Mouse (Mus musculus) stomach, embryonic 14.5 days (tissue): Measurements from ENCODE around the gene Ptbp3. TPM values are rescaled to one million over a fixed set of nuclear protein-coding genes. Genes with fewer than 3 reads are reported as not detected.
A peak's percentile ranks its signal among the peaks of the same experiment; 100 is the strongest.

Experiments
- ATAC-seq: fragments of 200-750 bp; cut with Nextera tagmentation; 2 replicates; pipeline ENCODE4 v1.8.0; 2017; ENCODE audit warnings: low read depth, moderate TSS enrichment; ENCODE audit not compliant: insufficient number of reproducible peaks, insufficient read depth, low FRiP score
- H3K27ac ChIP-seq: fragments of 300-500 bp; sonication (generic); 2 replicates; pipeline ENCODE4 v1.5.1; 2014; ENCODE audit warnings: mild to moderate bottlenecking, low read length, moderate library complexity, mixed read lengths
- H3K27me3 ChIP-seq: fragments of 300-500 bp; sonication (generic); 2 replicates; pipeline ENCODE4 v1.6.1; 2014; ENCODE audit warnings: low read length, control low read depth, mixed read lengths; ENCODE audit not compliant: control insufficient read depth, insufficient read depth
- H3K36me3 ChIP-seq: fragments of 300-500 bp; sonication (generic); 2 replicates; pipeline ENCODE4 v1.6.1; 2014; ENCODE audit warnings: mild to moderate bottlenecking, control low read depth, low read length, moderate library complexity, mixed read lengths; ENCODE audit not compliant: control insufficient read depth, insufficient read depth
- H3K4me1 ChIP-seq: fragments of 300-500 bp; sonication (generic); 2 replicates; pipeline ENCODE4 v1.6.1; 2014; ENCODE audit warnings: low read length, control low read depth, mixed read lengths; ENCODE audit not compliant: control insufficient read depth, insufficient read depth
- H3K4me2 ChIP-seq: fragments of 300-500 bp; sonication (generic); replicated peaks from 2 replicates; pipeline ENCODE4 v1.6.1; 2014; ENCODE audit warnings: low read depth, low read length, control low read depth
- H3K4me3 ChIP-seq: fragments of 300-500 bp; sonication (generic); 2 replicates; pipeline ENCODE4 v1.5.1; 2014; ENCODE audit warnings: low read depth, low read length, control low read depth
- H3K9ac ChIP-seq: fragments of 300-500 bp; sonication (generic); replicated peaks from 2 replicates; pipeline ENCODE4 v1.6.1; 2014; ENCODE audit warnings: low read depth, mild to moderate bottlenecking, control low read depth, low read length, moderate library complexity, mixed read lengths
- H3K9me3 ChIP-seq: fragments of 300-500 bp; sonication (generic); 2 replicates; pipeline ENCODE4 v1.6.1; 2016; ENCODE audit warnings: low read depth, low read length, control low read depth; ENCODE audit not compliant: control insufficient read depth
- WGBS: fragments of 180-500 bp; shearing (Covaris S2); extraction: QIAGEN DNeasy Blood & Tissue Kit; methylation state at CpG from one replicate; pipeline ENCODE4 v1.1.7; 2014; 5-methylcytosine and 5-hydroxymethylcytosine counted together
- polyA plus RNA-seq: library from polyadenylated mRNA; unstranded; fragments of >200 nt; fragmentation: Nextera tagmentation; extraction: Ambion mirVana; gene quantifications from 2 replicates; pipeline ENCODE4 v1.2.1, GENCODE M21; 2014

The Ptbp3 gene
- polyA plus RNA-seq = 71.1 and 76.0 TPM in 2 replicates

- Histone ChIP-seq H3K4me1 (peaks cover 15% of the 10 kb centered on the region), H3K27me3 (no peaks in the 10 kb centered on the region), H3K36me3 (no peaks in the 10 kb centered on the region), H3K9me3 (no peaks in the 10 kb centered on the region), H3K27ac (peak within 1 kb of the TSS; percentile 98), H3K9ac (peak within 1 kb of the TSS; percentile 92), H3K4me3 (peak within 1 kb of the TSS; percentile 96), H3K4me2 (peak within 1 kb of the TSS; percentile 78)
- under 1% methylated on average over 64 of the region's 83 CpGs for WGBS
- ATAC-seq = peak; percentile 89
Observed at GRCm38 (mm10) chr4:59549175-59549976, at the start of gene Ptbp3. TSS of gene Ptbp3 (minus strand) at chr4:59549364.

DNA sequence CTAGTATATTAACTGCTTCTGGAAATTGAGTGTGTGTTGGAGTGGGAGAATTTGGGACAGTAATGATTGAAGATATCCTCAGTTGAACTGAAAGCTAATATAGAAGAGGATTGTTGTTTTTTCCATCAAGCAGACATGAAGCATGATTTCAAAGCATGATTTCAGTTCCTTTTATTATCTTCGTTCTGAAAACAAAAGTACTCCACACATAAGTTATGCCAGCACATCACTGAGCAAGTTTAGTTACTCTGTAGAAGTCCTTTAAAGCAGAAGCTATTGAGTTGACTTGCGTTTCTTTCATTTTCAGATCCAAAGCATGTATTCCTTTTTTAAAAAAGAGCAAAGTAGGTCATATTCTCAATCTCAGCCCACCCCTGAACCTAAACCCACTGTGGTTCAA is 47.4 kb upstream of the Ptbp3 start:
- no peak for ATAC-seq
- Histone ChIP-seq H3K27me3 (no peaks in the 10 kb centered on the region), H3K27ac (no peak overlapping the region), H3K9ac (no peak overlapping the region), H3K9me3 (no peaks in the 10 kb centered on the region), H3K36me3 (no peaks in the 10 kb centered on the region; the same call in 1 of the 2 replicates), H3K4me2 (no peak overlapping the region), H3K4me3 (no peak overlapping the region), H3K4me1 (no peaks in the 10 kb centered on the region)
- 90% methylated on average over 2 of the region's 2 CpGs for WGBS

DNA sequence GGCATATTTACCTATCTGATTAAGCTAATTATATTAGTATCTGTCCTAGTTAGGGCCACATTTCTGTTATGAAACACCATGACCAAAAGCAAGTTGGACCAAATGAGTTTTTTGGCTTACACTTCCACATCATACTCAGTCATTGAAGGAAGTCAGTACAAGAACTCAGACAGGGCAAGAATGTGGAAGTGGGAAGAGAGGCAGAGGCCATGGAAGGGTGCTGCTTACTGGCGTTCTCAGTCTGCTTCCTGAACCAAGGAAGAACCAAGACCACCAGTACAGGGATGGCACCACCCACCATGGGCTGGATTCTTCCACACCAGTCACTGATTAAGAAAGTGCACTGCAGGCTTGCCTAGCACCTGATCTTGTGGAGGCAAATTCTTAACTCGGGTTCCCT is 45.5 kb upstream of the Ptbp3 start:
- WGBS = 71% methylated on average over 2 of the region's 2 CpGs
- Histone ChIP-seq H3K4me3 (no peak overlapping the region), H3K36me3 (no peaks in the 10 kb centered on the region; the same call in 1 of the 2 replicates), H3K9ac (no peak overlapping the region), H3K4me1 (no peaks in the 10 kb centered on the region), H3K27ac (no peak overlapping the region), H3K9me3 (no peaks in the 10 kb centered on the region), H3K4me2 (no peak overlapping the region), H3K27me3 (no peaks in the 10 kb centered on the region)
- ATAC-seq = no peak

DNA sequence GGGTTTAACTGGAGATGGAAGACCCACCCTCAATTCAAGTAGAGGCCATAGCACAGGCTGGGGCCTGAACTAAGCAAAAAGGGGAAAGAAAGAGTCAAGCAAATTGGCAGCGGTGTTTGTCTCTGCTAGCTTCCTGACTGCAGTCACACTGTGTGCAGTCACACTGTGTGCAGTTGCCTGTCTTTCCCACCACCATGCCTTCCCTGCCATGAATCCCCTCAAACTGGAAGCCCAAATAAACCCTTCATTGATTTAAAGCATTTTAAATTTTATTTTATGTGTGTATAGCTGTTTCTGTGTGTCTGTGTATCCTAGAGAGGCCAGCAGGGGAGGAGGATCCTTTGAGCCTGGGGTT is 38.7 kb upstream of the Ptbp3 start:
- no peak overlapping the region for H3K9ac ChIP-seq
- H3K4me1 ChIP-seq = no peaks in the 10 kb centered on the region
- H3K27me3 ChIP-seq = no peaks in the 10 kb centered on the region
- no peaks in the 10 kb centered on the region; the same call in 1 of the 2 replicates for H3K36me3 ChIP-seq
- WGBS = 72% methylated on average over 1 of the region's 1 CpGs
- H3K9me3 ChIP-seq = no peaks in the 10 kb centered on the region
- H3K4me3 ChIP-seq = no peak overlapping the region
- H3K4me2 ChIP-seq = no peak overlapping the region
- no peak for ATAC-seq
- H3K27ac ChIP-seq = no peak overlapping the region

GRCm38 (mm10) chr4:59587215-59587871 is 38.2 kb upstream of the Ptbp3 start:
- no peaks in the 10 kb centered on the region for H3K9me3 ChIP-seq

DNA sequence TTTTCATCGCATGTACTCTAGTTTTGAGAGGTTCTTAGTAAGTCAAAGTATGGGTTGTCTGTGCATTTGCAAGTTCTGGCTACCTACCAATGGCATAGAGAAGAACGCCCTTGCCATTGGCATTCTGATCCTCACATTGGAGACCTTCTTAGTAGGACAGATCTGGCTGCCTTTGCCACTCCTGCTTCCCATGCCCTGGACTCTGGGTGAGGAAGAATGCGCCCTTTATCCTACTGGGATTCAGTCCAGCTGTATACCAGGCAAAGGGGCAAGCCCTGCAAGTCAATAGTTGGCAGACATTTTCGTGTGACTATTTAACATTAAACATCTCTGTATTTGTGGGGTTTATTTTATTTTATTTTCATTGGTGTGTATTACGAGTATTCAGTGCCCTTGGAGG is 35.9 kb upstream of the Ptbp3 start:
- Histone ChIP-seq H3K4me1 (peaks cover 3% of the 10 kb centered on the region; the same call in 1 of the 2 replicates), H3K27me3 (no peaks in the 10 kb centered on the region), H3K9me3 (no peaks in the 10 kb centered on the region), H3K4me2 (no peak overlapping the region), H3K4me3 (no peak overlapping the region), H3K9ac (no peak overlapping the region), H3K36me3 (no peaks in the 10 kb centered on the region), H3K27ac (no peak overlapping the region)
- ATAC-seq = no peak
- 88% methylated on average over 5 of the region's 5 CpGs for WGBS

More at GRCm38 (mm10) chr4:59587215-59587871, 38.2 kb upstream of the Ptbp3 start:
- whole genome bisulfite sequencing = 72% methylated on average over 2 of the region's 2 CpGs
- Histone ChIP-seq H3K27me3 (no peaks in the 10 kb centered on the region), H3K9ac (no peak overlapping the region), H3K4me2 (no peak overlapping the region), H3K4me3 (no peak overlapping the region), H3K4me1 (no peaks in the 10 kb centered on the region), H3K27ac (no peak overlapping the region), H3K36me3 (no peaks in the 10 kb centered on the region)
- ATAC-seq = no peak; the same call in 1 of the 2 replicates

DNA sequence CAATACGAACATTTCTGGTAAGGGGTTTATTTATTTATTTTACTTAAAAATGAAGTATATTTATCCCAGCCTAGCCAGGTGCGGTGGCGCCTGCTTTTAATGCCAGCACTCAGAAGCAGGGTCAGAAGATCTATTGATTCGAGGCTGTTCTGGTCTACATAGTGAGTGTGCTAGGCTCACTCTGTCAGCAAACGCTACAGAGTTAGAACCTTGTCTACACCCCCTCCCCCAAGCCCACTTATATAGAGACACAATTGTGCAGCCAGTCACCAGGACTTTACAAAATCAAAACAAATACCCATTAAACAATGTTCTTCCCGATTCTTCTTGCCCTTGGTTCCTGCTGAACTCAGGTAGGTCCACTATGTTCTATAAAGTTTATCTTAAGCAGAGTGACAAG is 33.0 kb upstream of the Ptbp3 start:
- H3K4me1 ChIP-seq = peaks cover 3% of the 10 kb centered on the region; the same call in 1 of the 2 replicates
- peak overlapping the region; percentile 72 for H3K4me3 ChIP-seq
- peak overlapping the region; percentile 92 for H3K4me2 ChIP-seq
- H3K36me3 ChIP-seq = no peaks in the 10 kb centered on the region
- no peaks in the 10 kb centered on the region for H3K27me3 ChIP-seq
- WGBS = 15% methylated on average over 6 of the region's 6 CpGs
- no peak overlapping the region for H3K27ac ChIP-seq
- ATAC-seq = no peak
- no peaks in the 10 kb centered on the region for H3K9me3 ChIP-seq
- no peak overlapping the region for H3K9ac ChIP-seq

- H3K4me1 ChIP-seq = peaks cover 3% of the 10 kb centered on the region; the same call in 1 of the 2 replicates
- H3K4me2 ChIP-seq = peak within 1 kb of the TSS; percentile 92
- peak within 1 kb of the TSS; percentile 54 for H3K9ac ChIP-seq
- H3K36me3 ChIP-seq = no peaks in the 10 kb centered on the region
- H3K27ac ChIP-seq = peak within 1 kb of the TSS; percentile 83
- H3K9me3 ChIP-seq = no peaks in the 10 kb centered on the region
- ATAC-seq = peak; percentile 98
- H3K27me3 ChIP-seq = no peaks in the 10 kb centered on the region
- WGBS = under 1% methylated on average over 61 of the region's 61 CpGs
- peak within 1 kb of the TSS; percentile 72 for H3K4me3 ChIP-seq
Observed at GRCm38 (mm10) chr4:59581314-59582185, 32.4 kb upstream of the Ptbp3 start, which contains the start of gene Hsdl2. TSS of gene Hsdl2 (plus strand) at chr4:59581563.
